Mouse (Mus musculus) c-Kit-positive CD71-negative TER-119-negative erythroid progenitor cells, embryonic 14.5 days (primary cell): ENCODE data around the gene Gm20388.
"Not testable (repeated sequence)": the region's sequence is repeated elsewhere in the genome, so short reads cannot be mapped to it uniquely, and the experiment has no call there.

Experiments
- DNase-seq: peaks from one replicate; pipeline ENCODE4 v3.0.0-alpha.2; 2013; ENCODE audit warnings: low read depth

The Gm20388 gene

GRCm38 (mm10) chr8:120316707-120317106, 406.1 kb downstream of the Gm20388 start:
- no peak for DNase-seq

- DNase-seq, result no peak
These were observed 406.6 kb downstream of the Gm20388 start for GRCm38 (mm10) chr8:120317118-120317824.

- DNase-seq, result no peak
These were observed 407.9 kb downstream of the Gm20388 start for GRCm38 (mm10) chr8:120318476-120318991.

- no peak for DNase-seq
These were observed 408.8 kb downstream of the Gm20388 start for GRCm38 (mm10) chr8:120319449-120319848.

GRCm38 (mm10) chr8:120320146-120320545, 409.5 kb downstream of the Gm20388 start:
- no peak for DNase-seq

- no peak for DNase-seq
These were observed 411.1 kb downstream of the Gm20388 start for GRCm38 (mm10) chr8:120321724-120322123.

- no peak for DNase-seq
These were observed 412.4 kb downstream of the Gm20388 start for GRCm38 (mm10) chr8:120322956-120323448.

GRCm38 (mm10) chr8:120324555-120324954, 413.9 kb downstream of the Gm20388 start:
- no peak for DNase-seq

- DNase-seq, result no peak
These were observed 414.6 kb downstream of the Gm20388 start for GRCm38 (mm10) chr8:120325172-120325767.

GRCm38 (mm10) chr8:120327131-120327554, 416.5 kb downstream of the Gm20388 start:
- no peak for DNase-seq

- DNase-seq, result no peak
These were observed 417.9 kb downstream of the Gm20388 start for GRCm38 (mm10) chr8:120328361-120329022.

GRCm38 (mm10) chr8:120329030-120329748, 418.5 kb downstream of the Gm20388 start:
- DNase-seq, result no peak

GRCm38 (mm10) chr8:120331027-120331426, 420.4 kb downstream of the Gm20388 start:
- no peak for DNase-seq

GRCm38 (mm10) chr8:120332379-120333229, 422.0 kb downstream of the Gm20388 start:
- DNase-seq, result peak; percentile 71

GRCm38 (mm10) chr8:120333681-120334080, 423.0 kb downstream of the Gm20388 start:
- DNase-seq, result no peak

GRCm38 (mm10) chr8:120334261-120334660, 423.6 kb downstream of the Gm20388 start:
- DNase-seq, result not testable (repeated sequence)

GRCm38 (mm10) chr8:120334878-120335261, 424.2 kb downstream of the Gm20388 start:
- DNase-seq, result peak; percentile 72

GRCm38 (mm10) chr8:120335262-120336086, 424.8 kb downstream of the Gm20388 start:
- no peak for DNase-seq

- no peak for DNase-seq
These were observed 425.4 kb downstream of the Gm20388 start for GRCm38 (mm10) chr8:120336087-120336380.

GRCm38 (mm10) chr8:120336909-120337555, 426.4 kb downstream of the Gm20388 start:
- DNase-seq, result no peak
